Comparison of ENCODE assay signal across 8 mouse cellular contexts in the genomic region with DNA sequence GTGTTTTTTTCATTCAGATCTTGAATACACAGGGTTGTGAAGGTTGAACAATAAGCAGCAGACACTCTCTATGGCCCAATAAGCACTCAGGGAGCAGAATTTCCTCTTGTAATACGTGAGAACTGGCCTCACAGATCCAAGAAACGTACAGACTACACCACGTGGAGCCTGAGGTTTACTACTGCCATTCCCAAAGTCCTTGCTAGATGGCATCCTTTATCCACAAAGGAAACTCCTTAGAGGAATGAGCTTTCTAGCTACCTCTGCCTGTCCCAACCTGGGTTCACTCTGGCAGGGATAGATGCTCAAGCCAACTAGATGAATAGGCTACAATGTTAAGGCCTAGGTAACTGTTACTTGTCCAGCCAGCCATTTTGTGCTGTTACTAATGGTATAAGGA. TPM values are rescaled to one million over a fixed set of nuclear protein-coding genes. Genes with fewer than 3 reads are reported as not detected.
DNase-seq lines count a peak whose midpoint lies in the region; ATAC-seq and TF ChIP-seq lines count a peak whose summit lies in the region.

No protein-coding gene starts in this region.

- ATAC-seq in liver, postnatal 0 days, result peak; percentile 36; the same call in 1 of the 2 replicates
- ATAC-seq in liver, embryonic 11.5 days (replicated peaks; ENCODE audit: low FRiP score), result no peak
- ATAC-seq in stomach, postnatal 0 days (ENCODE audit: low FRiP score, low TSS enrichment), result peak; percentile 66

- DNase-seq in adrenal gland, postnatal 14 days, result peak; percentile 52
- DNase-seq in adrenal gland, adult 18-20 months (ENCODE audit: low spot score in 2 of 2), result no peak
- DNase-seq in liver, postnatal 0 days, result no peak
- DNase-seq in liver, embryonic 11.5 days (ENCODE audit: low spot score), result no peak
- DNase-seq in frontal cortex, postnatal 36 days (ENCODE audit: low spot score in 2 of 2), result peak; percentile 30 to 74
- peak; percentile 31 to 32 for DNase-seq in left cerebral cortex, adult 2 months (ENCODE audit: extremely low spot score in 1 of 2, low spot score in 2 of 2)
- peak; percentile 39 for DNase-seq in stomach, postnatal 0 days (ENCODE audit: low spot score)
- DNase-seq in gastrocnemius, postnatal 36 days, result no peak

- H3K4me3 ChIP-seq in liver, postnatal 0 days (ENCODE audit: low read depth, low read length), result no peak overlapping the region
- H3K4me3 ChIP-seq in liver, embryonic 11.5 days (ENCODE audit: low read depth, low read length), result no peak overlapping the region
- H3K4me3 ChIP-seq in left cerebral cortex, adult 2 months, result no peak overlapping the region
- no peak overlapping the region for H3K4me3 ChIP-seq in stomach, postnatal 0 days (ENCODE audit: low read depth, low read length)

- peak; percentile 56 for TF ChIP-seq CTCF in liver, postnatal 0 days (IDR thresholded peaks at IDR 0.05; ENCODE audit: low read depth)
- TF ChIP-seq CTCF in left cerebral cortex, adult 2 months (IDR thresholded peaks at IDR 0.05), result peak; percentile 80
- peak; percentile 85 for TF ChIP-seq CTCF in stomach, postnatal 0 days (IDR thresholded peaks at IDR 0.05; ENCODE audit: low read depth)

- H3K4me1 ChIP-seq in liver, postnatal 0 days (ENCODE audit: insufficient read depth), result peaks cover under 1% of the 10 kb centered on the region; the same call in 1 of the 2 replicates
- peaks cover 9% of the 10 kb centered on the region; the same call in 1 of the 2 replicates for H3K4me1 ChIP-seq in liver, embryonic 11.5 days (replicated peaks; ENCODE audit: control insufficient read depth, insufficient read depth, low read length)
- no peaks in the 10 kb centered on the region for H3K4me1 ChIP-seq in stomach, postnatal 0 days (replicated peaks; ENCODE audit: control insufficient read depth, insufficient read depth)

- no peak for TF ChIP-seq EP300 in liver, postnatal 0 days (IDR thresholded peaks at IDR 0.05; ENCODE audit: low read depth)
- no peak for TF ChIP-seq EP300 in stomach, postnatal 0 days (optimal IDR thresholded peaks at IDR 0.05)

- no peak overlapping the region for H3K27ac ChIP-seq in liver, postnatal 0 days (ENCODE audit: low read depth)
- no peak overlapping the region for H3K27ac ChIP-seq in liver, embryonic 11.5 days (ENCODE audit: low read depth, low read length)
- H3K27ac ChIP-seq in left cerebral cortex, adult 2 months, result no peak overlapping the region
- no peak overlapping the region for H3K27ac ChIP-seq in stomach, postnatal 0 days (replicated peaks)

- intact Hi-C loops in left cerebral cortex, adult 2 months (cut with DNase I), result loop anchor here (1.0 to 10.0 kb wide), 3 partner anchors 201 to 342 kb away; a partner anchor contains a TSS
- intact Hi-C loops in gastrocnemius, postnatal 36 days (cut with DNase I), result no loop called here

- no peak overlapping the region for H3K9ac ChIP-seq in liver, postnatal 0 days (replicated peaks)
- H3K9ac ChIP-seq in liver, embryonic 11.5 days (ENCODE audit: low read depth, low read length), result no peak overlapping the region
- no peak overlapping the region for H3K9ac ChIP-seq in stomach, postnatal 0 days (ENCODE audit: low read length)

- H3K27me3 ChIP-seq in liver, postnatal 0 days (ENCODE audit: insufficient read depth, low read length), result no peaks in the 10 kb centered on the region
- H3K27me3 ChIP-seq in liver, embryonic 11.5 days (replicated peaks; ENCODE audit: control insufficient read depth, insufficient read depth, low read length), result no peaks in the 10 kb centered on the region
- H3K27me3 ChIP-seq in stomach, postnatal 0 days (ENCODE audit: control insufficient read depth, insufficient read depth, low read length), result no peaks in the 10 kb centered on the region

- 32% methylated on average over 3 of the region's 3 CpGs for WGBS in liver, postnatal 0 days (ENCODE audit: insufficient replicate concordance)
- WGBS in liver, embryonic 11.5 days, result 23% methylated on average over 3 of the region's 3 CpGs
- WGBS in stomach, postnatal 0 days, result 9% methylated on average over 3 of the region's 3 CpGs

- H3K36me3 ChIP-seq in liver, postnatal 0 days (replicated peaks; ENCODE audit: insufficient read depth, low read length), result no peaks in the 10 kb centered on the region
- H3K36me3 ChIP-seq in liver, embryonic 11.5 days (ENCODE audit: control insufficient read depth, insufficient read depth, low read length), result no peaks in the 10 kb centered on the region
- H3K36me3 ChIP-seq in stomach, postnatal 0 days (ENCODE audit: control insufficient read depth, insufficient read depth, low read length), result no peaks in the 10 kb centered on the region

- H3K9me3 ChIP-seq in liver, postnatal 0 days (ENCODE audit: low read length), result no peaks in the 10 kb centered on the region
- no peaks in the 10 kb centered on the region for H3K9me3 ChIP-seq in liver, embryonic 11.5 days (ENCODE audit: control insufficient read depth, low read length)
- H3K9me3 ChIP-seq in stomach, postnatal 0 days (ENCODE audit: control insufficient read depth, low read length), result no peaks in the 10 kb centered on the region

- no peak overlapping the region for H3K4me2 ChIP-seq in liver, postnatal 0 days (ENCODE audit: low read depth, low read length)
- no peak overlapping the region for H3K4me2 ChIP-seq in liver, embryonic 11.5 days
- no peak overlapping the region for H3K4me2 ChIP-seq in stomach, postnatal 0 days (replicated peaks; ENCODE audit: low read depth)

RNA-seq across cellular contexts. Expression of a gene that starts 6.4 kb away (rescaled TPM):
- total RNA-seq in adrenal gland, postnatal 14 days (2021), result 16.5 and 16.6 TPM in 2 replicates
- total RNA-seq in adrenal gland, adult 18-20 months (2021), result 10 to 100 TPM; 23.3 to 47.1 TPM
- polyA plus RNA-seq in liver, postnatal 0 days (2015; fragmentation: Nextera tagmentation; extraction: Ambion mirVana), result 0.47 TPM in 2 replicates
- 2.1 and 2.9 TPM in 2 replicates for polyA plus RNA-seq in liver, embryonic 11.5 days (2014; fragmentation: Nextera tagmentation; extraction: Ambion mirVana)
- total RNA-seq in left cerebral cortex, adult 2 months (2021), result 10 to 100 TPM; 18.2 to 18.5 TPM
- 1.0 and 1.1 TPM in 2 replicates for polyA plus RNA-seq in stomach, postnatal 0 days (2015; fragmentation: Nextera tagmentation; extraction: Ambion mirVana)
- total RNA-seq in gastrocnemius, postnatal 36 days (2021), result 1 to 10 TPM; 3.5 to 4.1 TPM

RNA-seq across cellular contexts. Expression of a gene that starts 8.8 kb away (rescaled TPM):
- 509 and 525 TPM in 2 replicates for total RNA-seq in adrenal gland, postnatal 14 days (2021)
- total RNA-seq in adrenal gland, adult 18-20 months (2021), result 100 to 1,000 TPM; 564 to 802 TPM
- 171 and 182 TPM in 2 replicates for polyA plus RNA-seq in liver, postnatal 0 days (2015; fragmentation: Nextera tagmentation; extraction: Ambion mirVana)
- 372 and 407 TPM in 2 replicates for polyA plus RNA-seq in liver, embryonic 11.5 days (2014; fragmentation: Nextera tagmentation; extraction: Ambion mirVana)
- total RNA-seq in left cerebral cortex, adult 2 months (2021), result 10 to 100 TPM; 66.7 to 67.0 TPM
- 123 and 127 TPM in 2 replicates for polyA plus RNA-seq in stomach, postnatal 0 days (2015; fragmentation: Nextera tagmentation; extraction: Ambion mirVana)
- 100 to 1,000 TPM; 205 to 207 TPM for total RNA-seq in gastrocnemius, postnatal 36 days (2021)

RNA-seq across cellular contexts. Expression of a gene that starts 21.9 kb away (rescaled TPM):
- 4.3 and 5.6 TPM in 2 replicates for total RNA-seq in adrenal gland, postnatal 14 days (2021)
- total RNA-seq in adrenal gland, adult 18-20 months (2021), result 1 to 10 TPM; 6.4 to 7.1 TPM
- 0.47 and 0.79 TPM in 2 replicates for polyA plus RNA-seq in liver, postnatal 0 days (2015; fragmentation: Nextera tagmentation; extraction: Ambion mirVana)
- 3.6 and 4.2 TPM in 2 replicates for polyA plus RNA-seq in liver, embryonic 11.5 days (2014; fragmentation: Nextera tagmentation; extraction: Ambion mirVana)
- 10 to 100 TPM; 14.7 to 15.2 TPM for total RNA-seq in left cerebral cortex, adult 2 months (2021)
- polyA plus RNA-seq in stomach, postnatal 0 days (2015; fragmentation: Nextera tagmentation; extraction: Ambion mirVana), result 2.2 and 2.8 TPM in 2 replicates
- total RNA-seq in gastrocnemius, postnatal 36 days (2021), result 1 to 10 TPM; 2.5 to 2.7 TPM

Comparison
In these comparisons a context has a peak if more than half of its experiments do, and no peak if none do; other contexts are left out.
1. DNase-seq: peak in adrenal gland, postnatal 14 days (single experiment), frontal cortex, postnatal 36 days (2 of 2), left cerebral cortex, adult 2 months (2 of 2) and stomach, postnatal 0 days (single experiment); none in adrenal gland, adult 18-20 months (0 of 2), liver, postnatal 0 days (single experiment), liver, embryonic 11.5 days (single experiment) and gastrocnemius, postnatal 36 days (0 of 2).
2. Peak in every context shown above with its lines, with median percentiles within 50 percentile points of each other: CTCF ChIP-seq.